Mouse (Mus musculus) lung, postnatal 0 days (tissue): Measurements from ENCODE around the gene Hoxb4.

Experiments used
- CTCF ChIP-seq: IDR thresholded peaks from 2 replicates; pipeline ENCODE4 v1.5.1; 2016; ENCODE audit warnings: antibody characterized with exemption, mild to moderate bottlenecking
- EP300 ChIP-seq: IDR thresholded peaks from 2 replicates; pipeline ENCODE4 v1.6.1; 2016; ENCODE audit warnings: antibody characterized with exemption, mild to moderate bottlenecking, control low read depth

DNA sequence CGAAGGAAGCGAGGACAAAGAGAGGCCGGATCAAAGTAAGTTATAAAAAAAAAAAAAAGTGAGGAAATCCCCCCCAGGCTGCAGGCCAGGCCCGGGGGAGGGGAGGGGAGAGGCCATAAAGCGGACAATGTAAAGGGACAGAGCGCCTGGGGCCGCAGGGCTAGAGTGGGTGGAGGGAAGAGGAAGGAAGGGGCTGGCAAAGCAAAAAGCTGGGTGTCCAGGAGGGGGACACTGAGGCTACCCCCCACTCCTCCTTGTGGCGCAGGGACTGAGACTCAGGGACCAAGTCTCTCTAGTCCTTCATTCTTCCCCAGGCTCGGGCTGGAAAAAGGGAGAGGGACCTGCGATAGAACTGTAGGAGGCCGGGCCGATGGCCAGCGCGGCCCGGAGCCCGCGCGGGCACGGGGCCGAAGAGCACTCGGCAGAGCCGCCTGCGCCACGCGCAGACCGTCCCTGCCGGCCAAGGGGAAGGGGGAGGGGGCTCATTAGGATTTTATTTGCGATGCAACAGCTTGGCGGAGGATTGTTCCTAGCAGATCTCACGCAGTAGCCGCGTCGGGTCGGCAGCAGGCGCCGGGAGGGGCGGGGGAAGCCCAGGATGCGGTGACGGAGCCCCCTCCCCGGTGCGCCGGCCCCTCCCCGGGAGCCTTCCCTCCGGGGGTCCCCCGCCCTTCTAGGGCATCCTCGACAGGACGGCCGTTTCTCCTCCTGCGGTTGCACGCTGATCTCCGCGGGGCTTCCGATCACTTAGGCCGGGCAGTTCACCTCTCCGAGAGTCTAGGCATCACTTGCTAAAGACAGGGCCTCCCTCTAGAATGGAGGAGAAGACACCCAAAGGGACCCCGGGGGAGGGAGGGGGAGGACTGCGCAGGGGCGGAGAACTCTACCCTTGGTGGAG lies 45.8 kb upstream of the Hoxb4 start:
- no peak for TF ChIP-seq CTCF
- TF ChIP-seq EP300 = no peak
